8 mouse cellular contexts compared by ENCODE assay signal in the genomic region with DNA sequence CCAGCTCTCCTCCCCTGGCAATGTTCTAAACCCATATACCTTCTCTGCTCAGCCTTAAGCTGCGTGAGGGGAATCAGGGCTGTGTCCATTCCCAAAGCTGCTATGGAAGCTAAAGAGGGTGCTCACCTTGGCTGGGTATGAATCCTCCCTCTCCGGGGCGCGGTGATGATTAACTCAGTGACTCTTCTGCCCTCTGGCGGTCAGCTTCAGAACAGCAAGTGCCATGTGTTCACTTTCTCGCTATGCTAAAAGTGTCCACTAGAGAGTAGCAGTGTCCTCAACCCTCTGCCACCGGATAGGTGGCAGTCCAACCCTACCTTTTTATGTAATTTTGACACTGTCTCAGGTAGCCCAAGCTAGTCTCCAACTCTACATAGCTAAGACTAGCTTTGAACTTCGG. TPM values are rescaled to one million over a fixed set of nuclear protein-coding genes. Genes with fewer than 3 reads are reported as not detected.
A peak's percentile ranks its signal among the peaks of the same experiment; 100 is the strongest.
DNase-seq lines count a peak whose midpoint lies in the region; ATAC-seq and TF ChIP-seq lines count a peak whose summit lies in the region.

No protein-coding gene starts in this region.

- intact Hi-C loops in gastrocnemius, adult 2 months (cut with DNase I): loop anchor here (2.0 kb wide), 1 partner anchor 96 kb away; no protein-coding TSS in a partner anchor

- ATAC-seq in megakaryocyte progenitor cell, adult 5-6 weeks (replicated peaks; ENCODE audit: poor library complexity): peak; percentile 98

- no peak overlapping the region for H3K4me3 ChIP-seq in gastrocnemius, adult 2 months

- DNase-seq in T-cell, adult 2 months (ENCODE audit: low spot score): peak; percentile 84
- peak; percentile 90 to 98 for DNase-seq in cerebellum, postnatal 36 days
- peak; percentile 88 for DNase-seq in gastrocnemius, adult 2 months
- peak; percentile 96 for DNase-seq in induced T-regulatory cell, adult 2 months (ENCODE audit: low read depth)
- peak; percentile 66 to 98 for DNase-seq in left cerebral cortex, adult 8-10 months (ENCODE audit: low spot score in 2 of 2)
- peak; percentile 89 to 92 for DNase-seq in right cerebral cortex, postnatal 10 days (ENCODE audit: low spot score in 2 of 2)
- DNase-seq in urinary bladder, postnatal 25 days (ENCODE audit: low spot score): peak; percentile 93

- H3K27ac ChIP-seq in gastrocnemius, adult 2 months: no peak overlapping the region

- TF ChIP-seq CTCF in gastrocnemius, adult 2 months (IDR thresholded peaks at IDR 0.05): no peak; the same call in 1 of the 2 replicates

RNA-seq across cellular contexts. Expression of a gene that starts 26.0 kb away (rescaled TPM):
- under 1 TPM; 0.23 to 0.64 TPM for total RNA-seq in gastrocnemius, adult 2 months (2021)
- 1 to 10 TPM; 1.2 to 2.0 (median 1.9) TPM for total RNA-seq in left cerebral cortex, adult 8-10 months (2022)
- not detected in 2 replicates for total RNA-seq in megakaryocyte progenitor cell, adult 5-6 weeks (2015)
- not detected in 2 replicates for total RNA-seq in megakaryocyte progenitor cell, adult 5-6 weeks (2017)

RNA-seq across cellular contexts. Expression of a gene that starts 32.4 kb away (rescaled TPM):
- 100 to 1,000 TPM; 730 to 837 TPM for total RNA-seq in gastrocnemius, adult 2 months (2021)
- 1,000 to 10,000 TPM; 1,605 to 1,722 (median 1,654) TPM for total RNA-seq in left cerebral cortex, adult 8-10 months (2022)
- 173 and 221 TPM in 2 replicates for total RNA-seq in megakaryocyte progenitor cell, adult 5-6 weeks (2015)
- total RNA-seq in megakaryocyte progenitor cell, adult 5-6 weeks (2017): 222 and 258 TPM in 2 replicates
